In the genomic region with DNA sequence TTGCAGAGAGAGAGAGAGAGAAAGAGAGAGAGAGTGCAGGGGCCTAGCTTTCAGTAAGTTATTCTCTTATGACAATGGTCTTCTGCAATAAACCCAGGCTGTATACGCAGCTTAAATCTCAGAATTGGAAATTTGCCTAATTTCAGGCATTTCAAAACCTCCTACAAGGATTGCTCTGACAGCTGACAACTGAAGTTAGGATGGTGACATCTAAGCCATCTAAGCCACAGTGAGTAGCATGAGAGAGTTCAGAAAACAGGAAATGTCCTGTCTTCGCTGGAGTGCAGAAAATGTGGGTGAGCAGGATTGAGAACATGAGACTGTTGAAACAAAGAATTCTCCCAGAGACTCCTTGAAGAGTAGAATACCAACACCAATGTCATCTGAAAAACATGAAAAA, we compare ENCODE assay signal across 21 mouse cellular contexts. TPM values are rescaled to one million over a fixed set of nuclear protein-coding genes. Genes with fewer than 3 reads are reported as not detected.
A peak's percentile ranks its signal among the peaks of the same experiment; 100 is the strongest.
DNase-seq lines count a peak whose midpoint lies in the region; ATAC-seq and TF ChIP-seq lines count a peak whose summit lies in the region.
"Had no signal": no experiment of that assay in that cellular context is flagged by ENCODE, and none has a peak within 500 bp of the region (broad histone marks: within the 10 kb centered on the region; RNA-seq: fewer than 3 reads in every experiment).

No protein-coding gene starts in this region.

- H3K4me3 ChIP-seq in heart, embryonic 10.5 days: no peak overlapping the region
- no peak overlapping the region for H3K4me3 ChIP-seq in lung, postnatal 0 days (ENCODE audit: low read depth, low read length)
- no peak overlapping the region for H3K4me3 ChIP-seq in lung, adult 2 months (replicated peaks; ENCODE audit: extremely low read depth, low read depth, low read length)
- H3K4me3 ChIP-seq: forebrain, embryonic 12.5 days; hindbrain, embryonic 12.5 days had no signal

- H3K36me3 ChIP-seq in heart, embryonic 10.5 days: no peaks in the 10 kb centered on the region
- H3K36me3 ChIP-seq in lung, postnatal 0 days (ENCODE audit: insufficient read depth, low read length): no peaks in the 10 kb centered on the region
- H3K36me3 ChIP-seq: forebrain, embryonic 12.5 days; hindbrain, embryonic 12.5 days had no signal

- H3K4me1 ChIP-seq in heart, embryonic 10.5 days: no peaks in the 10 kb centered on the region
- no peaks in the 10 kb centered on the region for H3K4me1 ChIP-seq in lung, postnatal 0 days (ENCODE audit: insufficient read depth, low read depth, low read length)
- H3K4me1 ChIP-seq in lung, adult 2 months (ENCODE audit: control insufficient read depth, insufficient read depth, low read length): no peaks in the 10 kb centered on the region
- H3K4me1 ChIP-seq: forebrain, embryonic 12.5 days; hindbrain, embryonic 12.5 days had no signal

- no peak overlapping the region for H3K4me2 ChIP-seq in lung, postnatal 0 days (replicated peaks; ENCODE audit: low read depth, low read length)
- H3K4me2 ChIP-seq: forebrain, embryonic 12.5 days; hindbrain, embryonic 12.5 days had no signal

- H3K27ac ChIP-seq in heart, embryonic 10.5 days: no peak overlapping the region
- H3K27ac ChIP-seq in lung, postnatal 0 days (ENCODE audit: low read length): no peak overlapping the region
- H3K27ac ChIP-seq: forebrain, embryonic 12.5 days; hindbrain, embryonic 12.5 days; hindbrain, postnatal 0 days had no signal

- intact Hi-C loops in gastrocnemius, postnatal 14 days (cut with DNase I; ENCODE audit: low total_unique reads): no loop called here

- peak; percentile 57 for ATAC-seq in lung, postnatal 0 days
- ATAC-seq: activated CD4-positive, CD25-positive, alpha-beta regulatory T cell, adult 4 months; forebrain, embryonic 16.5 days; hindbrain, postnatal 0 days had no signal

- no peaks in the 10 kb centered on the region for H3K9me3 ChIP-seq in heart, embryonic 10.5 days
- no peaks in the 10 kb centered on the region for H3K9me3 ChIP-seq in lung, postnatal 0 days (ENCODE audit: low read length)
- H3K9me3 ChIP-seq: forebrain, embryonic 12.5 days; hindbrain, embryonic 12.5 days had no signal

- TF ChIP-seq POLR2A in lung, adult 2 months (IDR thresholded peaks at IDR 0.05; ENCODE audit: borderline replicate concordance, extremely low read depth, low read depth, low read length): no peak

- WGBS in heart, embryonic 10.5 days: 70% methylated on average over 2 of the region's 2 CpGs
- WGBS in lung, postnatal 0 days: 58% methylated on average over 2 of the region's 2 CpGs
- 69% methylated on average over 2 of the region's 2 CpGs for WGBS in lung, adult 2 months

- peak; percentile 10 for DNase-seq in heart, embryonic 10.5 days (ENCODE audit: low spot score)
- DNase-seq in heart, adult 18-20 months: no peak
- peak; percentile 74 for DNase-seq in lung, postnatal 0 days (ENCODE audit: low spot score)
- no peak for DNase-seq in lung, adult 2 months
- DNase-seq in fat pad, adult 2 months (ENCODE audit: extremely low read depth, low read depth, low spot score): peak; percentile 65
- no peak for DNase-seq in kidney, postnatal 14 days
- no peak for DNase-seq in gastrocnemius, postnatal 14 days
- DNase-seq: adrenal gland, adult 2 months; adrenal gland, postnatal 25 days; cerebellum, adult 18-20 months; cerebellum, adult 9-11 months; cerebellum, postnatal 36 days; gastrocnemius, postnatal 25 days; heart, postnatal 10 days; heart, postnatal 4 days; kidney, adult 11 months had no signal

- no peaks in the 10 kb centered on the region for H3K27me3 ChIP-seq in heart, embryonic 10.5 days (ENCODE audit: insufficient read depth, poor library complexity, severe bottlenecking)
- no peaks in the 10 kb centered on the region for H3K27me3 ChIP-seq in lung, postnatal 0 days (replicated peaks; ENCODE audit: insufficient read depth, low read length)
- H3K27me3 ChIP-seq: forebrain, embryonic 12.5 days; hindbrain, embryonic 12.5 days had no signal

- H3K9ac ChIP-seq in lung, postnatal 0 days (replicated peaks; ENCODE audit: low read depth): no peak overlapping the region
- H3K9ac ChIP-seq: forebrain, embryonic 12.5 days; hindbrain, embryonic 12.5 days had no signal

- TF ChIP-seq EP300 in lung, postnatal 0 days (IDR thresholded peaks at IDR 0.05): no peak

- no peak for TF ChIP-seq CTCF in lung, postnatal 0 days (IDR thresholded peaks at IDR 0.05)
- TF ChIP-seq CTCF in lung, adult 2 months (IDR thresholded peaks at IDR 0.05; ENCODE audit: insufficient read depth, low read length): no peak

RNA-seq across cellular contexts. Expression of gene Fam110c, which starts 56.8 kb away (rescaled TPM):
- 0.82 and 0.85 TPM in 2 replicates for polyA plus RNA-seq in heart, embryonic 10.5 days (2016; fragmentation: Nextera tagmentation; extraction: Ambion mirVana)
- total RNA-seq in heart, adult 18-20 months (2021): under 1 TPM; 0.22 to 0.44 TPM
- 2.7 and 3.1 TPM in 2 replicates for polyA plus RNA-seq in lung, postnatal 0 days (2015; fragmentation: Nextera tagmentation; extraction: Ambion mirVana)
- polyA plus RNA-seq in lung, adult 2 months (2012; rRNA removed): 1.8 and 2.1 TPM in 2 replicates
- total RNA-seq in gastrocnemius, postnatal 14 days (2021): not detected
- total RNA-seq: gastrocnemius, postnatal 25 days had no signal
- polyA plus RNA-seq: activated CD4-positive, CD25-positive, alpha-beta regulatory T cell, adult 4 months had no signal

Comparison
In these comparisons a context has a peak if more than half of its experiments do, and no peak if none do; other contexts are left out.
1. DNase-seq: peak in heart, embryonic 10.5 days (single experiment), lung, postnatal 0 days (single experiment) and fat pad, adult 2 months (single experiment); none in heart, adult 18-20 months (0 of 2), lung, adult 2 months (single experiment), kidney, postnatal 14 days (single experiment) and gastrocnemius, postnatal 14 days (single experiment).